Mouse (Mus musculus) cerebellum, adult (tissue): Measurements from ENCODE around the gene Bpifa6.

ENCODE experiments used
- ATAC-seq: cut with Nextera tagmentation; 2 replicates; pipeline ENCODE4 v1.9.2; 2017; ENCODE audit warnings: mild to moderate bottlenecking, moderate library complexity, mixed read lengths; ENCODE audit not compliant: insufficient number of reproducible peaks, low FRiP score, low TSS enrichment

Bpifa6 gene

DNA sequence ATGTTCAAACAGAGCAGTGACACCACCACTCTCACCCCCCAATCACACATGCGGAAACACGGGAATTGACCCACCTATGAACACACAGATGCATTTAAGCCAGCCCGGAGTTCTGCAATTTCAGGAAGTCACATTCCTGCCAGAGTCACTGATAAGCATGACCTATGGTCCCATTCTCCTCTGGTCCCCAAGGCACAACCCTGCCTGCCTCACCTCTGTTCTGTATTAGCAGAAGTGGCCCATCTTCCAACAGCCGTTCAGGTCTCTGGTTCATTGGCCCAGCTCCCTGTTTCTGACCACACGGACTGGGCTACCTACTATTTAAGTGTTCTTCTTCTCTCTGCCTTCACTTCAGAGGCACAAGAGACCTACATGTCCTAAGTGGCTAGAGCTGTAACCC lies at the start of gene Bpifa6:
Gene Bpifa6 (plus strand): TSS at position 364 of the 400 bp plus-strand sequence.
- ATAC-seq: no peak

DNA sequence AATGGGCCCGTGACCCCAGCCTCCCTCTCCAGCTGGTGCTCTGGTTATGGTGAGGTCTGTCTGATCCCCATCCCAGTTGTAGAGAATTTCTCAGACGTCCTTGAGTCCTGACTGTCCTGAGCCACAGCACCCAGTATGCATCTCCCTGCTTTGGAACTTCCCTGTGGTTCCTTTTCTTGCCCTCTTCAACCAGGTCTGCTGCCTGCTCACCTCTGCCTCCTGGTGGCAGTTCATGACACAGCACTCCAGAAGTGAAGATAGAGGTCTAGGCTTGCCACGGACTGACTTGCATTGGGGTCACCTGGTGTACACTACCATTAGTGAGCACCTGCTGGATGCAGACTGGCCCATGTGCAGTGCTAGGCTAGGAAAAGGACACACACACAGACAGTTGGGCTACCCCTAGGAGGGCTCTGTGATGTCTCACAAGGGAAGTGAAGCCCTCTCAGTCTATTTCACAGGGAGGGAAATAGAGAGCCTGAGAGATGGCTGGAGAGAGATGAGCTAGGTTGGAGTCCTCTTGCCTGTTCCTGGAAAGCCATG lies 44.8 kb upstream of the Bpifa6 start:
- 0 out of 2 replicates have a peak, but pooled peaks have one; percentile 45 for ATAC-seq

DNA sequence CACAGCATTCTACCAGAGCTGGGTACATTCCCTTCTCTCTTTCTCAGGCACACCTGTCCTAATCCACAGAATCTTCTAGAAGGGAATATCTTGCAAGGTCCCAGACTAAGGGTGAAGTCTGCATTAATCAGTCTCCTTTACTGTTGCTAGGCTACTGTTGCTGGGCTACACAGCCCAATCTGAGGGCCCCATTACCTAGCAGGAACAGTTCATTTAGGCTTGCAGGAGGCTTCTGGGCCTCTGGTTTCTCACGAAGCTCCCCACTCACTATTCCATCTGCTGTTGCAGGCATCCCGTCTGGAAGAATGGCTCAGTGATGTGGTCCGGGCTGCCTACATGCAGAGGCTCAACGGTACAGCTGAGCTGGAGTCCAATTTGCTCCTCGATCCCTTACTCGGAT lies 43.6 kb upstream of the Bpifa6 start:
- ATAC-seq: no peak

DNA sequence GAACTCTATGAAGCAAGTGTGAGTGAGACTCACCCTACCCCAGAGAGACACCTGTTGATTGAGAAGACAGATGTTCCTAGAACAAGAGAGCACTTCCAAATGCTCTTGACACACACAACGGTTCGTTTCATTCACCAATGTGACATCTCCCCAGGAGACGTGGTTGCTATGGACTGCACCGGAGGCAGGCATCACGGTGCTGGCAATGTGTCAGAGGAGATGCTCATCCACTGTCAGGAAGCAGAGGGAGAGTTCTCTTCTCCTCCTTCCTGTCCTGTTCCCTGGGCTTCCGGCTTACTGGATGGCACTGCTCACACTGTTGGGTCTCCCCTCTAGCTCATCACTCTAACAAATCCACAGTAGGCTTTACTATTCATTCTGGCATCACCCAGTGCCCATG lies 41.4 kb upstream of the Bpifa6 start:
- no peak for ATAC-seq

DNA sequence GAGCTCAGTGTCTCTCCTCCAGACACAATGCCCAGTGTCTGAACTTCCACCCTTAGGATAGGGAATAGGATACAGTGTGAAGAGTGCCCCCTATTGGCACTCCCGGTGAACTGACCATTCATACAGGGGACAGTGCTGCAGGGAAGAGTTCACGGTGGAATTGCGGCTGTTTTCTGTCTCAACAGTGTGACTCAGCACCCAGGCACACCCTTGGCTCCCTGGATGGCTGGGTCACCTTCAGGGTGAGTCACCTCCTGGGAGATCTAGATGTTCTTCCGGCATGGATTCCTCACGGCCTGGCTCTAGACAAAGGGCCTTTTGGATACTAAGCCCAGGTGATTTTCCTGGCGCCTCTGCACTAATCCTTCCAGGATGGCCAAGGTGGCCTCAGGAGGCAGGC lies 39.4 kb upstream of the Bpifa6 start:
- ATAC-seq: no peak

DNA sequence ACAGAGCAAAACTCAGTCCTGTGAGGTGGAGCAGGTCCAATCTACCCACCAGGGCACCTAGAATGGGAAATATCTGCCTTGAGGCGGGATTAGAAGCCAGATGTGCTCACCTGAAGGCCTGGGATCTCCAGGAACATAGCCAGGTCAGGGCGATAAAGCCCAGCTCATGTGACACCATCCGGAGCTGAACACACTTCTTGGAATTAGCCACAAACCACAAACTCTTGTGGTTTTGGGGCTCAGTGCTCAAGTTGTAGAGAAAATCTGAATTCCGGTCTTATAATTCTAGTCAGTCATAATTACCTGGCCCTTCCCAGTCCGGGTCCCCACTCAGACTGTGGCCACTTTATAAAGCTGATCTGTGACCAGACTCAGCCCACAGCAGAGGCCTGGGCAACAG lies 36.9 kb upstream of the Bpifa6 start, which contains the start of gene Bpifb4:
Gene Bpifb4 (plus strand): TSS at position 370 of the 400 bp plus-strand sequence.
- ATAC-seq: no peak

DNA sequence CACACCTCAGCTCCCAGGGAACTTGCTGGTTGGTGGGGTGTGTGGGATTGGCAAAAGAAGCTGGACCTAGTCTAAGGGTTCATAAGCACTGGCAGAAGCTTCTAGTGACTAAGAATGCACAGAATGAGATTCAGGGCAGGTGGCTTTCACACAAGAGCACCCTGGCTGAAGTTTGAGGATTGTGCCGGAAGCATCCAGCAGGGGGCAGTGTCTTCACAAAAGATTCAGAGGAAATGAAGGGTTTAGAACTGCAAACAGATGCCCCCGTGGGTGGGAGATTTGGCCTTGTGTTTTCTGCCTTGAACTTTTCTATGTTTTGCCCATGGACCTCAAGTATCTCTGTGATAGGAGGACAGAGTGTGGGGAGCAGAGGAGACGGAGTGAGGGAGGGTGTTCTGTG lies 31.2 kb upstream of the Bpifa6 start:
- peak; percentile 38; the same call in 1 of the 2 replicates for ATAC-seq

DNA sequence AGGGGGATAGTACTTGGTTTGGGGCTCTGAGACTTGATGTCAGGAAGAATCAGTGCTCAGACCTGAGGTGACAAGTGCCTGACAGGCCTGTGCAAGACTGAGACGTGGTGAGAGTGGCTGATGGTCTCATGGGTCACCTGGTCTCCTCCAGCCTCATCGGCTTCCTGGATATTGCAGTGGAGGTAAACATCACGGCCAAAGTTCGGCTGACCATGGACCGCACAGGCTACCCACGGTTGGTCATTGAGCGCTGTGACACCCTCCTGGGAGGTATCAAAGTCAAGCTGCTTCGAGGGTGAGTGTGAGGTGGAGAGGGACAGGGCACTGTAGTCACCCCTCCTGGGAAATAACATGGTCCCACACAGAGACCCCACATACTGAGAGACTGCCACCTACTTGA lies 30.2 kb upstream of the Bpifa6 start:
- ATAC-seq: no peak

DNA sequence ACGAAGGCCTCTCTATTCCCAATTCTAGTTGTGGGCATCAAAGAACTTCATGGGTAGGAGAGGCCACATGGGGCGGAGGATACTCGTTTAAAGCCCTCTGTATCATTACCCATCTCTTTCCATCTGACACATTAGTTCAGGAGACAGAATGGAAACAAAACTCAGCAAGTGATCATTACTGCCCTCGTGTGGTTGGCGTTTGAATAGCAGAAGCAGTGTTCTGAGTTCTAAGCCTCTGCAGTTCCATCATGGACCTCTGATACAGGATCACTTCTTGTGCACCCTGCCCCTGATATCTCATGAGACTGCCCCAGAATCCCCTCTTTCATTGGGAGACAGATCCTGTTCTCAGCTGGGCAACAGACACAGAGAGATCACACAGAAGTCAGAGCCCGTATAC lies 21.8 kb upstream of the Bpifa6 start:
- ATAC-seq: no peak

DNA sequence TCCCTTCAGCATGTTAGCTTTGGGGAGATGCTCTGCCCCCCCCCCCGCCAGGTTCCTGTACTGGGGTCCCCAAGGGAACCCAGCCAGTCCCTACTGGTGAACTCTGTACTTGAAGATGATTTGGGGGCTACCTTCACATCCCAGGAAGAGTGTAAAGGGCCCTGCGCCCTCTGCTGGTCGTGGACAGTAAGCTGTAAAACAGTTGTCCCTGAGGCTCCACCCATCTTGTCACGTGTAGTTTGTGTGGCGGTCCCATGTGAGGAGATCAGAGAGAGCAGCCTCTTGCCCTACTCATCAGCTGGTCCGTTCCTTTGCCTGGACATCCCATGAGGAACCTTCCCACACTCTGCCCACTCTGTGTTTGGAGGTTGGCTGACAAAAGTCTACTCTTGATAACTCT lies 20.9 kb upstream of the Bpifa6 start:
- ATAC-seq: no peak

DNA sequence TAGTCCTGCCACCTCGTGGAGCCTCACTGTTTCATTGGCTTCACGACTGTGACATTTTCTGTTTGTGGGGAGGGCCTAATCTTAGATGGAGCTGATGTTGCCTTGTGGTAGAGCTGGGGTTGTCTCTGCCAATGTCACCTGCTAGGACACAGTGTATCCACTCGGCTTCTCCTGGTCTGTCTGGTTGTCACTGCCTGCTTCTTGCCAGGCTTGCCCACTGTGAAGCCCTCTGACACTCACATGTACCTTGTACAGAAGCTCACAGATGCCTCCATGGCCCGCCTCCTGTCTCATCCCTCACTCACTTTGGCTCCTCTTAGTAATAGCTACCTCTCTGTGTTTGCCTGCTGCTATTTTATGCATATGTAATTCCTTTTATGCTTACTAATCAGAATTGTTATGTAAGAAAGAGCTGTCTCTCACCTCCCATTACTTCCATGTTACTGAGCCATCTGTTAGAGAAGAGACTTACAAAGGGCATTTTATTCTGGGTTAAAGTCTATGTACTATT lies 11.9 kb upstream of the Bpifa6 start:
- ATAC-seq: peak; percentile 82

DNA sequence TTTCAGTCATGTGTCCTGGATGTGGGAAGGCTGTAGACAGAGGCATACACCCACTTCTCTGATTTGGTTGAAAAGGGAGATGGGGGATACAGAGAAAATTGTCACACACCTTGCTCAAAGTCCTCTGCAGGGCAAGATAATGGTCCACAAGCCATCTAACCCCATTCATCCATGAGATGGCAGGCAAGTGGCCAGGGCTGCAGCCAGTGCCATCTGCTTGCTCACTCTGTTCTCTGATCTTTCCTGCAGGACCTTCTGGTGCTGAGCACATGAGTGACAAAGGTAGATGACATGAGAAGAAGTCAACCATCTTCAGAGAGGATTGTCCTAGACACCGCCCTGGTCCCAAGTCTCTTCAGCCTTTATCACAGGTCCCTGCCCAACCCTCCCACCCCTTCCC lies 11.4 kb upstream of the Bpifa6 start:
- peak; percentile 83 for ATAC-seq

DNA sequence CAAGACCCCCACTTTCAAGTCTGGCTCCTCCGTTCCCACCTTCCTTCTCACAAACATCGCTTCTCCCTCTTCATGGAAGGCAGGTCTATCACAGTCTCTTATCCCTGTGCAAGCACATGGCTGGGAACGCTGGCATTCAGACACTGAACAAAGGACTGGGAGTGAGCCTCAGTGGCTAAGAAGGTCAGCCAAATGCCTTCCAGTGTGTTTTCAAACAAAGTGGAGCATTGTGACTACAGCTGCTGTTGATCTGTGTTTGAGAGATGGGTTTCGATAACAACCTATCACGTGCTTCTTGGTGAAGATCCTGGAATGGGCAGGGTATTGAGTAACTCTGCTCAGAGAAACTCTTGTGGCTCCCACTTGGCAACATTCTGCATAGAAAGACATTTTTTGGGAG lies 4.5 kb upstream of the Bpifa6 start:
- no peak for ATAC-seq

DNA sequence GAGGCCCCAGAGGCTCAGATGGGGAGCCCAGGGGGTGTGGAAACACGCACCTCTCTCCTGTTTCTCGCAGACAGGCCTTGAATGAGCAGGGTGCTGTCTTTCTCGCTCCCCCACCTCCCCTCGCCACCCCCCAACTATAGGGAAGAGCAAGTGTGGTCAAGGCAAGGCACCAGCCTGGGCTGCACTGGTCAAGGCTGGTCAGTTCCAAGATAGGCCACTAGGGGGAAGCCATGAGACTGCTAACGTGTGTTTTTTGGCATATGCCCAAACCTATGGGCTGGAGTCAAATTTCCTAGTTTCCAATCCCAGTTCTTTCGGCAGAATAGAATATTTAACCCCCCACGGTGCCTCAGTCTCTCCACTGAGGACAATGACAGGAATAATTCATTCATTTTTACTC lies 21.0 kb downstream of the Bpifa6 start:
- peak; percentile 49; the same call in 1 of the 2 replicates for ATAC-seq

DNA sequence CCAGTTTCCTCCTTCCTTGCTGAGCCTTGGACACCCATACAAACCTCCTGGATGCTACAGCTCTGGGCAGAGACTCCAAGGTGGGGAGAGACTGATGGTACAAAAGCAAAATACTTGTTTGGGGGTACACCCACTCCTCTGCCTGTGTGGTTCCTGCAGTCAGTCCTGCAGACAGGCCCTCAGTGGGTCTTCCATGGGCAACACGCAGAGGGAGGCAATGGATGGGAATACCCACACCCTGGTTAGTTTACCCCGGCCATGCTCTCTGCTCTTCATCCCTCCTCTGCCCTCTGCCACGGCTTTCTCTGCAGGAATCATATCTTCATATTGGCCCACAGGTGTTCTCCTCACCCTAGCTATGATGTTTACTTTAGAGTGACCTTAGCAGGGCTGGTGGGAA lies 25.8 kb downstream of the Bpifa6 start:
- no peak for ATAC-seq

DNA sequence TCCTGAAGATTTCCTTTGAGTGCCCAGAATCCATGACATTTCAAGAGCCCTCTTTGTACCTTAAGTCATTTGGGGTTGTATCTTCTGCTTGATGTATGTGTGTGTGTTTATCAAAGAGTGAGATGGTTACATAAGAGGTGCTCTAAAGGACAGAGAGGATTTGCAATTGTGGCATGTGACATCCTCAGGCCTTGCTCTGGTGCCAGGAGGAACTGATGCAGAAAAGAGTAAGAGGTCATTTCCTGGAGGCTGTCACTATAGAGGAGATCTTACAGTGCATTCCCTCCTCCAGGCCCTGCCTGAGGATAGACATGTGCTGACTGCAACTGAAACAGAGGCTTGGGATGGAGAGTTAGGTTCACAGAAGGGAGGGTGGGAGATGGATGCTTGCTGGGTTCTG lies 26.3 kb downstream of the Bpifa6 start:
- no peak for ATAC-seq

DNA sequence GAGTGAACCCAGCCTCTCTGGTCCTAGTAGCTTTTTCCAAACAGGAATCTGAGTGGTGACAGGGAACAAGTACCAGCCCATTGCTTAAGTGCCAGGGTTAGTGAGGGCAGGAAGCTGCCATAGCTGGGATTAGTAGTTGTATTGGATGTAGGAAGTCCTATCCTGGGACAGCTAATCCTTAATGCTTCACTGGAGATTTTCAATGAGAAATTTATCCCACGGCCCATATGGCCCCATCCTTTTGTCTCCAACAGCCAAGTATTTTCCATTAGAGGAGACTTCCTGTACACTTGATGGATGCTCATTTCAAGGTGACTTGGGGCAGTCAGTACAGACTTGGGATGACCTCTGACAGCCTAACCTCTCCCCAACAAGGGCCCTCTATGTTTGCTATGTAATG lies 29.7 kb downstream of the Bpifa6 start:
- no peak for ATAC-seq

DNA sequence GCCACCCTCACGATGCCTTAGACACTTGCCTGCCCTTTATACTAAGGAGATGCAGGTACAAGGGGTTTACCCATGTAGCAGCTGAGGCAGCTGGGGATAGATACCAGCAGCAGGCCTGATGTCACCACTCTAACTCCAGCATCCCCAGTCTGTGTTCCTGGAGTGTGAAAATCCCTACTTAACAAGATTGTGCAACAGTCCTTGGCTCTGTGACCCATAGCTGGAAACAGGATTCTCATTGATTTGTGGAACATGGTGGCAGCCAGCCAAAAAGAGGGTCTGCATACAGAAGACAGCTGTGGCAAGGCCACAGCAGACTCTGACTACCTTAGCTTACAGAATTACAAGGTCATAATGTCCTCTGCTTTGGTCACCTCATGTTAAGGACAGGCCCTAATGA lies 30.3 kb downstream of the Bpifa6 start:
- no peak for ATAC-seq

DNA sequence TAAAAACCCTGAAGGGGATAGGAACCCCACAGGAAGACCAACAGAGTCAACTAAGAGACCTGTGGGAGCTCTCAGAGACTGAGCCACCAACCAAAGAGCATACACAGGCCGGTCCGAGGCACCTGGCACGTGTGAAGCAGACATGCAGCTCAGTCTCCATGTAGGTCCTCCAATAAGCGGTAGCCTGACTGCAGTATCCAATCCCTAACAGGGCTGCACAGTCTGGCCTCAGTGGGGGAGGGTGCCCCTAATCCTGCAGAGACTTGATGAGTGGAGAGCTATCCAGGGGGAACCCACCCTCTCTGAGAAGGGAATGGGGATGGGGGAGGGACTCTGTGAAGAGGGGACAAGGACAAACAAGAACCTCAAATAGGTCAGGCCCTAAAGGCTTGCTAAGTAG lies 31.0 kb downstream of the Bpifa6 start:
- no peak for ATAC-seq

DNA sequence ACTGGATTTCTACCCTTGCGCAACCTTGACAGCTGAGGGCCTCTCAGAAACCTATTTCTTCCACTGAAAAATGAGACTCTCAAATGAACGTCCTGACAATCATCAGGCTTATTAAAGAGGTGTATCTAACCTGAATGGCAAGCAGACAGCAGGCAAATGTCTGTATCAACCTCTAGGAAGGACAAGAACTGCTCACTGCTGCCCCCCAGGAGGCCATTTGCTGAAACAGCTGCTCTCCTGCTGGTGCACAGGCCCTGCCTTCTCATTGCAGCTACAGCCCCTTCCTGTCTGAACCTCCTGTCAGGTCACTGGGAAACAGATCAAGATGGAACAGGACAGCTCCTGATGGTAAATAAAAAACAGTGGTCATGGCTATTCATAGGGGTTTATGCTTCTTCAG lies 31.6 kb downstream of the Bpifa6 start:
- no peak for ATAC-seq

DNA sequence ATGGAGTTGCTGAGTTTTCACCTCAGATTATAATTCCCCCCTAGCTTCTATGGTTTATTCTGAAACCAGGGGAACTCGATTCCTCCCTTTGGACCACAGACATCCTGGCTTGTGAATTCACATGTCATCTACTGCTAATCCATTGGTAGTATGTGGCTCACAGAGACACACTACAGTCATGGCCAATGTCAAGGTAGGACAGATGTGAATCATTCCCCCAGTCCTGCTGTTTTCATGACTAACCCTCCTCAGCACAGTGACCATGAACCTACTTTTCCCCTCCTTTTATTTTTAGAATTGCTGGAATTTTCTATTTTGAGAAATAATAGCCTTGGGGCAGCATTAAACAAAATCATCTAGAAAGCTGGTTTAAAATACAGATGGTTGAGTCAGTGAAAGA lies 32.6 kb downstream of the Bpifa6 start:
- ATAC-seq: no peak

DNA sequence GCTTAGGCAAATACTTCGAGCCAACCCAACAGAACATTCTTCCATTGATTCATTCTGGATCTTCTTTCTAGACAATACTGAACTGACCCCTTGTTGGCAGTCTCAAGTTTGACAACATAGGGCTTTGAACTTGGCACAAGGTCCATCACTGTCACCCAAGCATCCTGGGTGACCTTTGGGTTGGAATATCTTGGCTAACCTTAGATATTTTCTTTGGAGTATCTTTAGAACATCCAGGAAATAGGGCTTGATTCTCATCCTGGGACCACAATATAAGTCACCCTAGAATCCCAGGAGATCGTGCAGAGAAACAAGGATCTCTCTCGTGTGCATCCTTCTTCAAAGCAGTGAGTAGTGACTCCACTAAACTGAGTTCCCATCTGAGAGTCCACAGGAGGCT lies 33.2 kb downstream of the Bpifa6 start, which contains the start of gene Bpifa2:
Gene Bpifa2 (plus strand): TSS at position 301 of the 400 bp plus-strand sequence.
- no peak for ATAC-seq

DNA sequence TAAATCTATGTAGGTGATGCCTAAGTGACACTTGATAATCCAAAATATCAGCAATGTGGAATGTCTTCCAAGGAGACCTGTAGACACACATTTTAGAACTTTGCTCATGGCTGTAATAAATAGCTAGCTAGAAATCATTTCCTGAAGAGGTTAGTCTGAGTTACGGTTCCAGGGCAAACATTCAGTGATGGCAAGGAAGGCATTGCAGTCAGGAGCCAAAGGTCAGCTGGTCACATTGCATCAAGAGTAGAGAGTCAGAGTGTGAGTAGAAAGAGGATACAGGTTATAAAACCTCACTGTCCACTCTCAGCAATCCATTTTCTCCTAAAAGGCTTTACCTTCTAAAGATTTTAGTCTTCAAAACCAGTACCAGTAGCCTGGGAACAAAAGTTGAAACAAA lies 43.2 kb downstream of the Bpifa6 start:
- no peak for ATAC-seq
